Mouse (Mus musculus): ENCODE results near the gene Il21. TPM values are rescaled to one million over a fixed set of nuclear protein-coding genes. Genes with fewer than 3 reads are reported as not detected.

Il21 gene
- polyA plus RNA-seq, 1 experiment from 2014 or later: not detected

GRCm38 (mm10) chr3:37231153-37231552 lies 1.3 kb downstream of the Il21 start:
- 64% methylated on average over 7 of the region's 7 CpGs for WGBS
- Histone ChIP-seq H3K27ac (replicated peaks) (no peak overlapping the region), H3K9me3 (replicated peaks) (no peaks in the 10 kb centered on the region), H3K9ac (replicated peaks) (no peak overlapping the region), H3K4me1 (no peaks in the 10 kb centered on the region), H3K4me2 (no peak overlapping the region), H3K4me3 (replicated peaks) (no peak overlapping the region), H3K36me3 (no peaks in the 10 kb centered on the region), H3K27me3 (replicated peaks) (no peaks in the 10 kb centered on the region)
- ATAC-seq (ENCODE audit: low FRiP score): no peak

GRCm38 (mm10) chr3:37229082-37229829 lies 3.2 kb downstream of the Il21 start:
- H3K9ac ChIP-seq (replicated peaks): no peak overlapping the region
- H3K4me2 ChIP-seq: no peak overlapping the region
- H3K27ac ChIP-seq (replicated peaks): no peak overlapping the region
- no peak overlapping the region for H3K4me3 ChIP-seq (replicated peaks)
- H3K4me1 ChIP-seq: no peaks in the 10 kb centered on the region
- ATAC-seq (ENCODE audit: low FRiP score): no peak
- H3K36me3 ChIP-seq: no peaks in the 10 kb centered on the region
- no peaks in the 10 kb centered on the region for H3K9me3 ChIP-seq (replicated peaks)
- H3K27me3 ChIP-seq (replicated peaks): no peaks in the 10 kb centered on the region
- 66% methylated on average over 11 of the region's 11 CpGs for WGBS

GRCm38 (mm10) chr3:37225124-37225523 lies 7.3 kb downstream of the Il21 start:
- no peaks in the 10 kb centered on the region for H3K36me3 ChIP-seq
- no peak for ATAC-seq (ENCODE audit: low FRiP score)
- H3K27me3 ChIP-seq (replicated peaks): no peaks in the 10 kb centered on the region
- no peak overlapping the region for H3K9ac ChIP-seq (replicated peaks)
- H3K4me3 ChIP-seq (replicated peaks): no peak overlapping the region
- no peaks in the 10 kb centered on the region for H3K9me3 ChIP-seq (replicated peaks)
- WGBS: 95% methylated on average over 13 of the region's 13 CpGs
- H3K4me2 ChIP-seq: no peak overlapping the region
- no peak overlapping the region for H3K27ac ChIP-seq (replicated peaks)
- H3K4me1 ChIP-seq: no peaks in the 10 kb centered on the region

- ATAC-seq (ENCODE audit: low FRiP score): peak; percentile 47; the same call in 1 of the 2 replicates
- no peak overlapping the region for H3K27ac ChIP-seq (replicated peaks)
- no peak overlapping the region for H3K9ac ChIP-seq (replicated peaks)
- H3K4me2 ChIP-seq: no peak overlapping the region
- H3K9me3 ChIP-seq (replicated peaks): no peaks in the 10 kb centered on the region
- H3K36me3 ChIP-seq: no peaks in the 10 kb centered on the region
- no peaks in the 10 kb centered on the region for H3K4me1 ChIP-seq
- 41% methylated on average over 4 of the region's 4 CpGs for WGBS
- no peaks in the 10 kb centered on the region for H3K27me3 ChIP-seq (replicated peaks)
- H3K4me3 ChIP-seq (replicated peaks): no peak overlapping the region
Measured at GRCm38 (mm10) chr3:37219071-37219470, 13.4 kb downstream of the Il21 start.

- H3K9ac ChIP-seq (replicated peaks): no peak overlapping the region
- H3K36me3 ChIP-seq: no peaks in the 10 kb centered on the region
- H3K4me1 ChIP-seq: peaks cover 19% of the 10 kb centered on the region; the same call in 1 of the 2 replicates
- ATAC-seq (ENCODE audit: low FRiP score): no peak
- H3K4me3 ChIP-seq (replicated peaks): no peak overlapping the region
- H3K4me2 ChIP-seq: no peak overlapping the region
- no peaks in the 10 kb centered on the region for H3K9me3 ChIP-seq (replicated peaks)
- peaks cover 4% of the 10 kb centered on the region; the same call in 1 of the 2 replicates for H3K27me3 ChIP-seq (replicated peaks)
- H3K27ac ChIP-seq (replicated peaks): no peak overlapping the region
- WGBS: 79% methylated on average over 8 of the region's 8 CpGs
Measured at GRCm38 (mm10) chr3:37205226-37205800, 27.1 kb downstream of the Il21 start.

GRCm38 (mm10) chr3:37204556-37204955 lies 27.9 kb downstream of the Il21 start:
- Histone ChIP-seq H3K9ac (replicated peaks) (peak overlapping the region; percentile 40; the same call in 1 of the 2 replicates), H3K36me3 (no peaks in the 10 kb centered on the region), H3K4me2 (peak overlapping the region; percentile 82), H3K27ac (replicated peaks) (no peak overlapping the region), H3K4me3 (replicated peaks) (peak overlapping the region; percentile 45), H3K4me1 (peaks cover 19% of the 10 kb centered on the region; the same call in 1 of the 2 replicates), H3K9me3 (replicated peaks) (no peaks in the 10 kb centered on the region), H3K27me3 (replicated peaks) (peaks cover 4% of the 10 kb centered on the region; the same call in 1 of the 2 replicates)
- 0 out of 2 replicates have a peak, but pooled peaks have one; percentile 19 for ATAC-seq (ENCODE audit: low FRiP score)
- 32% methylated on average over 6 of the region's 6 CpGs for WGBS

- peaks cover 4% of the 10 kb centered on the region; the same call in 1 of the 2 replicates for H3K27me3 ChIP-seq (replicated peaks)
- peaks cover 19% of the 10 kb centered on the region; the same call in 1 of the 2 replicates for H3K4me1 ChIP-seq
- H3K9me3 ChIP-seq (replicated peaks): no peaks in the 10 kb centered on the region
- H3K27ac ChIP-seq (replicated peaks): no peak overlapping the region
- ATAC-seq (ENCODE audit: low FRiP score): peak; percentile 88
- peak overlapping the region; percentile 45 for H3K4me3 ChIP-seq (replicated peaks)
- peak overlapping the region; percentile 82 for H3K4me2 ChIP-seq
- no peaks in the 10 kb centered on the region for H3K36me3 ChIP-seq
- WGBS: 2% methylated on average over 11 of the region's 11 CpGs
- H3K9ac ChIP-seq (replicated peaks): peak overlapping the region; percentile 40; the same call in 1 of the 2 replicates
Measured at GRCm38 (mm10) chr3:37203984-37204428, 28.4 kb downstream of the Il21 start.

GRCm38 (mm10) chr3:37202856-37203255 lies 29.6 kb downstream of the Il21 start:
- Histone ChIP-seq H3K4me2 (no peak overlapping the region), H3K9me3 (replicated peaks) (no peaks in the 10 kb centered on the region), H3K4me3 (replicated peaks) (no peak overlapping the region), H3K4me1 (peaks cover 19% of the 10 kb centered on the region; the same call in 1 of the 2 replicates), H3K36me3 (no peaks in the 10 kb centered on the region), H3K27me3 (replicated peaks) (peaks cover 4% of the 10 kb centered on the region; the same call in 1 of the 2 replicates), H3K9ac (replicated peaks) (no peak overlapping the region), H3K27ac (replicated peaks) (no peak overlapping the region)
- no peak for ATAC-seq (ENCODE audit: low FRiP score)
- 79% methylated on average over 7 of the region's 7 CpGs for WGBS

GRCm38 (mm10) chr3:37201122-37201916 lies 31.1 kb downstream of the Il21 start:
- H3K27ac ChIP-seq (replicated peaks): no peak overlapping the region
- 66% methylated on average over 6 of the region's 6 CpGs for WGBS
- no peak overlapping the region for H3K4me2 ChIP-seq

GRCm38 (mm10) chr3:37198302-37198701 lies 34.1 kb downstream of the Il21 start:
- 81% methylated on average over 5 of the region's 5 CpGs for WGBS
- H3K36me3 ChIP-seq: no peaks in the 10 kb centered on the region
- H3K9me3 ChIP-seq (replicated peaks): no peaks in the 10 kb centered on the region
- peaks cover 8% of the 10 kb centered on the region; the same call in 1 of the 2 replicates for H3K4me1 ChIP-seq
- no peak overlapping the region for H3K9ac ChIP-seq (replicated peaks)
- no peak overlapping the region for H3K4me3 ChIP-seq (replicated peaks)
- H3K4me2 ChIP-seq: no peak overlapping the region
- no peak for ATAC-seq (ENCODE audit: low FRiP score)
- H3K27ac ChIP-seq (replicated peaks): no peak overlapping the region
- no peaks in the 10 kb centered on the region for H3K27me3 ChIP-seq (replicated peaks)

More at GRCm38 (mm10) chr3:37201122-37201916, 31.1 kb downstream of the Il21 start:
- no peaks in the 10 kb centered on the region for H3K9me3 ChIP-seq (replicated peaks)
- H3K36me3 ChIP-seq: no peaks in the 10 kb centered on the region
- H3K4me1 ChIP-seq: peaks cover 19% of the 10 kb centered on the region; the same call in 1 of the 2 replicates
- no peak for ATAC-seq (ENCODE audit: low FRiP score)
- H3K4me3 ChIP-seq (replicated peaks): no peak overlapping the region
- no peak overlapping the region for H3K9ac ChIP-seq (replicated peaks)
- H3K27me3 ChIP-seq (replicated peaks): peaks cover 4% of the 10 kb centered on the region; the same call in 1 of the 2 replicates

- 68% methylated on average over 2 of the region's 2 CpGs for WGBS
Measured at GRCm38 (mm10) chr3:37191953-37192352, 40.5 kb downstream of the Il21 start.

More at GRCm38 (mm10) chr3:37191953-37192352, 40.5 kb downstream of the Il21 start:
- H3K9ac ChIP-seq (replicated peaks): no peak overlapping the region
- H3K4me1 ChIP-seq: no peaks in the 10 kb centered on the region
- no peak overlapping the region for H3K27ac ChIP-seq (replicated peaks)
- ATAC-seq (ENCODE audit: low FRiP score): no peak
- H3K4me3 ChIP-seq (replicated peaks): no peak overlapping the region
- no peaks in the 10 kb centered on the region for H3K27me3 ChIP-seq (replicated peaks)
- H3K9me3 ChIP-seq (replicated peaks): no peaks in the 10 kb centered on the region
- no peaks in the 10 kb centered on the region for H3K36me3 ChIP-seq
- H3K4me2 ChIP-seq: no peak overlapping the region
